In genomic region chr6:28855442-28855841, GRCm38 (mm10) we compare ENCODE assay signal across 16 mouse cellular contexts. TPM values are rescaled to one million over a fixed set of nuclear protein-coding genes. Genes with fewer than 3 reads are reported as not detected.
DNase-seq lines count a peak whose midpoint lies in the region; ATAC-seq and TF ChIP-seq lines count a peak whose summit lies in the region.
"Had no signal": no experiment of that assay in that cellular context is flagged by ENCODE, and none has a peak within 500 bp of the region (broad histone marks: within the 10 kb centered on the region; RNA-seq: fewer than 3 reads in every experiment).

No protein-coding gene starts in this region.

- H3K27ac ChIP-seq in forebrain, embryonic 10.5 days: peak overlapping the region; percentile 51
- no peak overlapping the region for H3K27ac ChIP-seq in forebrain, embryonic 16.5 days (ENCODE audit: low read length)
- H3K27ac ChIP-seq in lung, embryonic 16.5 days (ENCODE audit: low read length): no peak overlapping the region
- no peak overlapping the region for H3K27ac ChIP-seq in lung, postnatal 0 days (ENCODE audit: low read length)
- 0 out of 2 replicates have a peak overlapping the region, but pooled peaks have one; percentile 20 for H3K27ac ChIP-seq in midbrain, embryonic 14.5 days (replicated peaks; ENCODE audit: low read depth, low read length)
- H3K27ac ChIP-seq: forebrain, embryonic 13.5 days; intestine, embryonic 15.5 days; left cerebral cortex, adult 2 months; lung, embryonic 15.5 days had no signal

- H3K36me3 ChIP-seq in forebrain, embryonic 10.5 days (replicated peaks): no peaks in the 10 kb centered on the region
- H3K36me3 ChIP-seq in forebrain, embryonic 16.5 days (ENCODE audit: control insufficient read depth, insufficient read depth): no peaks in the 10 kb centered on the region
- H3K36me3 ChIP-seq in lung, embryonic 16.5 days (ENCODE audit: control insufficient read depth, insufficient read depth, low read length): no peaks in the 10 kb centered on the region
- no peaks in the 10 kb centered on the region for H3K36me3 ChIP-seq in lung, postnatal 0 days (ENCODE audit: insufficient read depth, low read length)
- H3K36me3 ChIP-seq in midbrain, embryonic 14.5 days (ENCODE audit: control insufficient read depth, insufficient read depth, low read length): no peaks in the 10 kb centered on the region
- H3K36me3 ChIP-seq: intestine, embryonic 15.5 days; lung, embryonic 15.5 days; neural tube, embryonic 13.5 days had no signal

- no peak overlapping the region for H3K9ac ChIP-seq in forebrain, embryonic 16.5 days (replicated peaks; ENCODE audit: low read depth, low read length)
- no peak overlapping the region for H3K9ac ChIP-seq in lung, embryonic 16.5 days (ENCODE audit: low read length)
- H3K9ac ChIP-seq in lung, postnatal 0 days (replicated peaks; ENCODE audit: low read depth): no peak overlapping the region
- H3K9ac ChIP-seq in midbrain, embryonic 14.5 days (replicated peaks; ENCODE audit: low read length): no peak overlapping the region
- H3K9ac ChIP-seq: forebrain, embryonic 13.5 days; intestine, embryonic 15.5 days; lung, embryonic 15.5 days had no signal

- peaks cover 43% of the 10 kb centered on the region for H3K4me1 ChIP-seq in forebrain, embryonic 10.5 days
- peaks cover 20% of the 10 kb centered on the region for H3K4me1 ChIP-seq in forebrain, embryonic 16.5 days (replicated peaks; ENCODE audit: control insufficient read depth, insufficient read depth, low read length)
- peaks cover 7% of the 10 kb centered on the region; the same call in 1 of the 2 replicates for H3K4me1 ChIP-seq in lung, embryonic 16.5 days (replicated peaks; ENCODE audit: control insufficient read depth, insufficient read depth, low read length)
- no peaks in the 10 kb centered on the region; the same call in 1 of the 2 replicates for H3K4me1 ChIP-seq in lung, postnatal 0 days (ENCODE audit: insufficient read depth, low read depth, low read length)
- H3K4me1 ChIP-seq in midbrain, embryonic 14.5 days (ENCODE audit: control insufficient read depth, insufficient read depth, low read length): peaks cover 36% of the 10 kb centered on the region

- no peak overlapping the region for H3K4me3 ChIP-seq in forebrain, embryonic 10.5 days
- no peak overlapping the region for H3K4me3 ChIP-seq in forebrain, embryonic 16.5 days (replicated peaks; ENCODE audit: low read length)
- no peak overlapping the region for H3K4me3 ChIP-seq in lung, embryonic 16.5 days (ENCODE audit: low read length)
- H3K4me3 ChIP-seq in lung, postnatal 0 days (ENCODE audit: low read depth, low read length): no peak overlapping the region
- H3K4me3 ChIP-seq in midbrain, embryonic 14.5 days (replicated peaks; ENCODE audit: low read depth, low read length): no peak overlapping the region
- H3K4me3 ChIP-seq: forebrain, embryonic 13.5 days; intestine, embryonic 15.5 days; left cerebral cortex, adult 2 months; lung, embryonic 15.5 days; neural tube, embryonic 13.5 days had no signal

- no peak for TF ChIP-seq EP300 in lung, postnatal 0 days (IDR thresholded peaks at IDR 0.05)

- H3K4me2 ChIP-seq in forebrain, embryonic 16.5 days (ENCODE audit: low read length): no peak overlapping the region
- H3K4me2 ChIP-seq in lung, embryonic 16.5 days (ENCODE audit: low read depth, low read length): no peak overlapping the region
- no peak overlapping the region for H3K4me2 ChIP-seq in lung, postnatal 0 days (replicated peaks; ENCODE audit: low read depth, low read length)
- H3K4me2 ChIP-seq in midbrain, embryonic 14.5 days (ENCODE audit: low read length): no peak overlapping the region
- H3K4me2 ChIP-seq: forebrain, embryonic 13.5 days; intestine, embryonic 15.5 days; lung, embryonic 15.5 days; neural tube, embryonic 13.5 days had no signal

- no peak for ATAC-seq in forebrain, embryonic 16.5 days
- 0 out of 2 replicates have a peak, but pooled peaks have one; percentile 34 for ATAC-seq in lung, embryonic 16.5 days (ENCODE audit: low read depth)
- ATAC-seq in lung, postnatal 0 days: no peak
- ATAC-seq in midbrain, embryonic 14.5 days (ENCODE audit: low FRiP score, low TSS enrichment): no peak
- ATAC-seq: forebrain, embryonic 13.5 days; intestine, embryonic 15.5 days had no signal

- no peaks in the 10 kb centered on the region for H3K9me3 ChIP-seq in forebrain, embryonic 10.5 days
- no peaks in the 10 kb centered on the region for H3K9me3 ChIP-seq in forebrain, embryonic 16.5 days (ENCODE audit: control insufficient read depth, low read length)
- H3K9me3 ChIP-seq in lung, embryonic 16.5 days (ENCODE audit: control insufficient read depth, low read length): no peaks in the 10 kb centered on the region
- H3K9me3 ChIP-seq in lung, postnatal 0 days (ENCODE audit: low read length): no peaks in the 10 kb centered on the region
- H3K9me3 ChIP-seq in midbrain, embryonic 14.5 days (ENCODE audit: control insufficient read depth, low read length): no peaks in the 10 kb centered on the region
- H3K9me3 ChIP-seq: forebrain, embryonic 13.5 days; intestine, embryonic 15.5 days; lung, embryonic 15.5 days; neural tube, embryonic 13.5 days had no signal

- H3K27me3 ChIP-seq in forebrain, embryonic 10.5 days (ENCODE audit: poor library complexity, severe bottlenecking): no peaks in the 10 kb centered on the region
- peaks cover 3% of the 10 kb centered on the region; the same call in 1 of the 2 replicates for H3K27me3 ChIP-seq in forebrain, embryonic 16.5 days (replicated peaks; ENCODE audit: control insufficient read depth, insufficient read depth, low read length)
- H3K27me3 ChIP-seq in lung, embryonic 16.5 days (ENCODE audit: control insufficient read depth, insufficient read depth, low read depth, low read length): no peaks in the 10 kb centered on the region
- no peaks in the 10 kb centered on the region for H3K27me3 ChIP-seq in lung, postnatal 0 days (replicated peaks; ENCODE audit: insufficient read depth, low read length)
- no peaks in the 10 kb centered on the region for H3K27me3 ChIP-seq in midbrain, embryonic 14.5 days (ENCODE audit: control insufficient read depth, insufficient read depth, low read length)
- H3K27me3 ChIP-seq: intestine, embryonic 15.5 days; lung, embryonic 15.5 days; neural tube, embryonic 13.5 days had no signal

- WGBS in forebrain, embryonic 10.5 days: 11% methylated on average over 3 of the region's 3 CpGs
- 39% methylated on average over 3 of the region's 3 CpGs for WGBS in forebrain, embryonic 16.5 days
- 27% methylated on average over 3 of the region's 3 CpGs for WGBS in lung, embryonic 16.5 days
- WGBS in lung, postnatal 0 days: 32% methylated on average over 3 of the region's 3 CpGs
- 16% methylated on average over 3 of the region's 3 CpGs for WGBS in midbrain, embryonic 14.5 days

- no peak for DNase-seq in forebrain, embryonic 10.5 days (ENCODE audit: extremely low spot score, low spot score)
- no peak for DNase-seq in lung, postnatal 0 days (ENCODE audit: low spot score)
- DNase-seq in cerebellum, adult 9-11 months: peak; percentile 66
- no peak for DNase-seq in midbrain, embryonic 14.5 days
- DNase-seq in thymus, postnatal 0 days (ENCODE audit: low spot score): no peak
- no peak for DNase-seq in T-cell, adult 2 months (ENCODE audit: low spot score)
- DNase-seq: kidney, postnatal 4 days; right cerebral cortex, postnatal 25 days; thymus, postnatal 14 days had no signal

- no peak for TF ChIP-seq CTCF in lung, postnatal 0 days (IDR thresholded peaks at IDR 0.05)

RNA-seq across cellular contexts. Expression of gene Lrrc4, which starts 23.9 kb away (rescaled TPM):
- 1.8 and 2.0 TPM in 2 replicates for polyA plus RNA-seq in forebrain, embryonic 10.5 days (2016; fragmentation: Nextera tagmentation; extraction: Ambion mirVana)
- polyA plus RNA-seq in forebrain, embryonic 16.5 days (2015; fragmentation: Nextera tagmentation; extraction: Ambion mirVana): 7.4 and 8.4 TPM in 2 replicates
- polyA plus RNA-seq in lung, embryonic 16.5 days (2015; fragmentation: Nextera tagmentation; extraction: Ambion mirVana): 0.19 and 0.45 TPM in 2 replicates
- polyA plus RNA-seq in lung, postnatal 0 days (2015; fragmentation: Nextera tagmentation; extraction: Ambion mirVana): 0.35 TPM in 2 replicates
- polyA plus RNA-seq in midbrain, embryonic 14.5 days (2014; fragmentation: Nextera tagmentation; extraction: Ambion mirVana): 7.5 and 8.3 TPM in 2 replicates
- 0.08 and 0.16 TPM in 2 replicates for polyA plus RNA-seq in thymus, postnatal 0 days (2015; fragmentation: Nextera tagmentation; extraction: Ambion mirVana)

Comparison
In these comparisons a context has a peak if more than half of its experiments do, and no peak if none do; other contexts are left out.
1. H3K27ac ChIP-seq: peak in forebrain, embryonic 10.5 days (single experiment) and midbrain, embryonic 14.5 days (single experiment); none in forebrain, embryonic 16.5 days (single experiment), lung, embryonic 16.5 days (single experiment) and lung, postnatal 0 days (single experiment).